Mouse (Mus musculus): Measurements from ENCODE around the gene Scgb1a1. TPM values are rescaled to one million over a fixed set of nuclear protein-coding genes. Genes with fewer than 3 reads are reported as not detected.
A peak's percentile ranks its signal among the peaks of the same experiment; 100 is the strongest.
"Not testable (repeated sequence)": the region's sequence is repeated elsewhere in the genome, so short reads cannot be mapped to it uniquely, and the experiment has no call there.

The Scgb1a1 gene
- polyA plus RNA-seq, 1 experiment, result 0.44 TPM

GRCm38 (mm10) chr19:9101062-9101457 lies 13.3 kb upstream of the Scgb1a1 start:
- no peak for DNase-seq (ENCODE audit: extremely low spot score in 1 of 2, low spot score in 1 of 2)

GRCm38 (mm10) chr19:9100297-9101061 lies 12.7 kb upstream of the Scgb1a1 start:
- DNase-seq (ENCODE audit: extremely low spot score in 1 of 2, low spot score in 1 of 2), result no peak

- DNase-seq (ENCODE audit: extremely low spot score in 1 of 2, low spot score in 1 of 2), result no peak
These were observed 12.0 kb upstream of the Scgb1a1 start for GRCm38 (mm10) chr19:9099751-9100150.

- no peak for DNase-seq (ENCODE audit: extremely low spot score in 1 of 2, low spot score in 1 of 2)
These were observed 9.7 kb upstream of the Scgb1a1 start for GRCm38 (mm10) chr19:9097441-9097840.

GRCm38 (mm10) chr19:9095111-9095510 lies 7.4 kb upstream of the Scgb1a1 start:
- no peak for DNase-seq (ENCODE audit: extremely low spot score in 1 of 2, low spot score in 1 of 2)

- DNase-seq (ENCODE audit: extremely low spot score in 1 of 2, low spot score in 1 of 2), result no peak
These were observed 3.0 kb upstream of the Scgb1a1 start for GRCm38 (mm10) chr19:9090709-9091108.

- no peak for DNase-seq (ENCODE audit: extremely low spot score in 1 of 2, low spot score in 1 of 2)
These were observed 2.4 kb upstream of the Scgb1a1 start for GRCm38 (mm10) chr19:9090191-9090590.

- DNase-seq (ENCODE audit: extremely low spot score in 1 of 2, low spot score in 1 of 2), result not testable (repeated sequence)
These were observed 3.9 kb downstream of the Scgb1a1 start for GRCm38 (mm10) chr19:9083892-9084291.

- no peak for DNase-seq (ENCODE audit: extremely low spot score in 1 of 2, low spot score in 1 of 2)
These were observed 4.8 kb downstream of the Scgb1a1 start for GRCm38 (mm10) chr19:9083010-9083355.

- DNase-seq (ENCODE audit: extremely low spot score in 1 of 2, low spot score in 1 of 2), result peak in 1 of 2 experiments; percentile 77
These were observed 5.4 kb downstream of the Scgb1a1 start for GRCm38 (mm10) chr19:9082191-9083009.

- DNase-seq (ENCODE audit: extremely low spot score in 1 of 2, low spot score in 1 of 2), result no peak
These were observed 6.2 kb downstream of the Scgb1a1 start for GRCm38 (mm10) chr19:9081311-9082190.

GRCm38 (mm10) chr19:9079916-9080315 lies 7.8 kb downstream of the Scgb1a1 start:
- no peak for DNase-seq (ENCODE audit: extremely low spot score in 1 of 2, low spot score in 1 of 2)

GRCm38 (mm10) chr19:9076982-9077660 lies 10.6 kb downstream of the Scgb1a1 start:
- no peak for DNase-seq (ENCODE audit: extremely low spot score in 1 of 2, low spot score in 1 of 2)

- DNase-seq (ENCODE audit: extremely low spot score in 1 of 2, low spot score in 1 of 2), result no peak
These were observed 11.7 kb downstream of the Scgb1a1 start for GRCm38 (mm10) chr19:9076035-9076434.

- no peak for DNase-seq (ENCODE audit: extremely low spot score in 1 of 2, low spot score in 1 of 2)
These were observed 12.2 kb downstream of the Scgb1a1 start for GRCm38 (mm10) chr19:9075558-9075957.

GRCm38 (mm10) chr19:9074424-9074823 lies 13.3 kb downstream of the Scgb1a1 start:
- no peak for DNase-seq (ENCODE audit: extremely low spot score in 1 of 2, low spot score in 1 of 2)

GRCm38 (mm10) chr19:9073776-9074411 lies 13.9 kb downstream of the Scgb1a1 start:
- DNase-seq (ENCODE audit: extremely low spot score in 1 of 2, low spot score in 1 of 2), result no peak

- DNase-seq (ENCODE audit: extremely low spot score in 1 of 2, low spot score in 1 of 2), result no peak
These were observed 15.6 kb downstream of the Scgb1a1 start for GRCm38 (mm10) chr19:9072157-9072530.

- peak in 1 of 2 experiments; percentile 17 for DNase-seq (ENCODE audit: extremely low spot score in 1 of 2, low spot score in 1 of 2)
These were observed 16.2 kb downstream of the Scgb1a1 start for GRCm38 (mm10) chr19:9071456-9072156.

Data from frontal cortex, adult 2 months (tissue).